23 mouse cellular contexts compared by ENCODE assay signal in genomic region chr4:97577431-97577830, GRCm38 (mm10).
DNase-seq lines count a peak whose midpoint lies in the region; ATAC-seq lines count a peak whose summit lies in the region.
"Had no signal": no experiment of that assay in that cellular context is flagged by ENCODE, and none has a peak within 500 bp of the region (broad histone marks: within the 10 kb centered on the region; RNA-seq: fewer than 3 reads in every experiment).

No protein-coding gene starts in this region.

- H3K27me3 ChIP-seq in forebrain, embryonic 14.5 days (replicated peaks; ENCODE audit: control insufficient read depth, insufficient read depth, low read length), result no peaks in the 10 kb centered on the region
- no peaks in the 10 kb centered on the region for H3K27me3 ChIP-seq in forebrain, embryonic 16.5 days (replicated peaks; ENCODE audit: control insufficient read depth, insufficient read depth, low read length)
- H3K27me3 ChIP-seq in embryonic facial prominence, embryonic 11.5 days (ENCODE audit: control insufficient read depth, insufficient read depth, low read length), result no peaks in the 10 kb centered on the region
- H3K27me3 ChIP-seq in limb, embryonic 11.5 days (ENCODE audit: control insufficient read depth, insufficient read depth, low read length), result no peaks in the 10 kb centered on the region
- H3K27me3 ChIP-seq: CH12.LX; hindbrain, embryonic 12.5 days; Patski had no signal

- no peaks in the 10 kb centered on the region for H3K9me3 ChIP-seq in forebrain, embryonic 14.5 days (replicated peaks; ENCODE audit: control insufficient read depth, low read length)
- H3K9me3 ChIP-seq in forebrain, embryonic 16.5 days (ENCODE audit: control insufficient read depth, low read length), result no peaks in the 10 kb centered on the region
- no peaks in the 10 kb centered on the region for H3K9me3 ChIP-seq in embryonic facial prominence, embryonic 11.5 days (replicated peaks; ENCODE audit: control insufficient read depth, low read length)
- H3K9me3 ChIP-seq in limb, embryonic 11.5 days (ENCODE audit: control insufficient read depth, low read length), result no peaks in the 10 kb centered on the region
- H3K9me3 ChIP-seq: heart, embryonic 10.5 days; hindbrain, embryonic 12.5 days had no signal

- H3K36me3 ChIP-seq in forebrain, embryonic 14.5 days (ENCODE audit: control insufficient read depth, insufficient read depth, low read length), result no peaks in the 10 kb centered on the region
- no peaks in the 10 kb centered on the region for H3K36me3 ChIP-seq in forebrain, embryonic 16.5 days (ENCODE audit: control insufficient read depth, insufficient read depth)
- H3K36me3 ChIP-seq in embryonic facial prominence, embryonic 11.5 days (replicated peaks; ENCODE audit: control insufficient read depth, insufficient read depth, low read depth, low read length), result no peaks in the 10 kb centered on the region
- H3K36me3 ChIP-seq in limb, embryonic 11.5 days (ENCODE audit: control insufficient read depth, insufficient read depth, low read length), result no peaks in the 10 kb centered on the region
- H3K36me3 ChIP-seq: heart, embryonic 10.5 days; hindbrain, embryonic 12.5 days had no signal

- 0 out of 2 replicates have a peak overlapping the region, but pooled peaks have one; percentile 25 for H3K9ac ChIP-seq in forebrain, embryonic 14.5 days (ENCODE audit: low read length)
- H3K9ac ChIP-seq in forebrain, embryonic 16.5 days (replicated peaks; ENCODE audit: low read depth, low read length), result no peak overlapping the region
- no peak overlapping the region for H3K9ac ChIP-seq in embryonic facial prominence, embryonic 11.5 days (replicated peaks; ENCODE audit: low read length)
- H3K9ac ChIP-seq in limb, embryonic 11.5 days (ENCODE audit: low read length), result no peak overlapping the region
- H3K9ac ChIP-seq: hindbrain, embryonic 12.5 days had no signal

- H3K4me2 ChIP-seq in forebrain, embryonic 14.5 days (ENCODE audit: low read length), result no peak overlapping the region
- no peak overlapping the region for H3K4me2 ChIP-seq in forebrain, embryonic 16.5 days (ENCODE audit: low read length)
- H3K4me2 ChIP-seq in embryonic facial prominence, embryonic 11.5 days (ENCODE audit: low read depth, low read length), result no peak overlapping the region
- H3K4me2 ChIP-seq in limb, embryonic 11.5 days (ENCODE audit: low read depth, severe bottlenecking), result no peak overlapping the region
- H3K4me2 ChIP-seq: hindbrain, embryonic 12.5 days had no signal

- DNase-seq in forebrain, embryonic 14.5 days (ENCODE audit: low spot score), result no peak
- DNase-seq in embryonic facial prominence, embryonic 11.5 days (ENCODE audit: low spot score), result peak; percentile 59
- no peak for DNase-seq in limb, embryonic 11.5 days (ENCODE audit: low spot score)
- no peak for DNase-seq in natural killer cell, adult 2 months (ENCODE audit: low spot score in 2 of 2)
- DNase-seq: adrenal gland, postnatal 14 days; cerebellum, adult 18-20 months; cerebellum, adult 9-11 months; cerebellum, postnatal 36 days; gastrocnemius, adult 2 months; gastrocnemius, postnatal 25 days; heart, adult 11 months; heart, postnatal 10 days; heart, postnatal 4 days had no signal

- WGBS in forebrain, embryonic 14.5 days, result 34% methylated on average over 5 of the region's 5 CpGs
- WGBS in forebrain, embryonic 16.5 days, result 24% methylated on average over 5 of the region's 5 CpGs
- 26% methylated on average over 5 of the region's 5 CpGs for WGBS in embryonic facial prominence, embryonic 11.5 days
- 15% methylated on average over 5 of the region's 5 CpGs for WGBS in limb, embryonic 11.5 days

- peaks cover 34% of the 10 kb centered on the region for H3K4me1 ChIP-seq in forebrain, embryonic 14.5 days (ENCODE audit: control insufficient read depth, insufficient read depth, low read length)
- peaks cover 42% of the 10 kb centered on the region for H3K4me1 ChIP-seq in forebrain, embryonic 16.5 days (replicated peaks; ENCODE audit: control insufficient read depth, insufficient read depth, low read length)
- peaks cover 3% of the 10 kb centered on the region for H3K4me1 ChIP-seq in embryonic facial prominence, embryonic 11.5 days (ENCODE audit: control insufficient read depth, insufficient read depth, low read length)
- peaks cover 38% of the 10 kb centered on the region for H3K4me1 ChIP-seq in limb, embryonic 11.5 days (ENCODE audit: control insufficient read depth, insufficient read depth, low read length)
- H3K4me1 ChIP-seq: heart, embryonic 10.5 days had no signal

- no peak for ATAC-seq in forebrain, embryonic 14.5 days
- no peak for ATAC-seq in forebrain, embryonic 16.5 days
- no peak for ATAC-seq in embryonic facial prominence, embryonic 11.5 days (replicated peaks; ENCODE audit: insufficient number of reproducible peaks, low FRiP score, low TSS enrichment, low read depth)
- ATAC-seq in limb, embryonic 11.5 days (ENCODE audit: insufficient number of reproducible peaks, low FRiP score, low TSS enrichment, low read depth), result no peak
- ATAC-seq in erythroblast, adult 5-6 weeks (replicated peaks; ENCODE audit: low FRiP score, poor library complexity, severe bottlenecking), result no peak
- ATAC-seq: activated CD4-positive, CD25-positive, alpha-beta regulatory T cell, adult 4 months; hindbrain, embryonic 16.5 days; inflammation-experienced regulatory T-cells, adult 6 months; intestine, postnatal 0 days; Patski had no signal

- H3K4me3 ChIP-seq in forebrain, embryonic 14.5 days (ENCODE audit: low read depth, low read length), result no peak overlapping the region
- no peak overlapping the region for H3K4me3 ChIP-seq in forebrain, embryonic 16.5 days (replicated peaks; ENCODE audit: low read length)
- H3K4me3 ChIP-seq in embryonic facial prominence, embryonic 11.5 days (ENCODE audit: low read depth, low read length), result no peak overlapping the region
- H3K4me3 ChIP-seq in limb, embryonic 11.5 days (ENCODE audit: low read depth, low read length), result no peak overlapping the region
- H3K4me3 ChIP-seq: gastrocnemius, adult 2 months; heart, embryonic 10.5 days; hindbrain, embryonic 12.5 days had no signal

- H3K27ac ChIP-seq in forebrain, embryonic 14.5 days (ENCODE audit: low read depth, low read length), result peak overlapping the region; percentile 14; the same call in 1 of the 2 replicates
- no peak overlapping the region for H3K27ac ChIP-seq in forebrain, embryonic 16.5 days (ENCODE audit: low read length)
- H3K27ac ChIP-seq in embryonic facial prominence, embryonic 11.5 days (replicated peaks; ENCODE audit: low read depth, low read length), result no peak overlapping the region
- H3K27ac ChIP-seq in limb, embryonic 11.5 days (replicated peaks; ENCODE audit: low read depth, low read length), result peak overlapping the region; percentile 61
- H3K27ac ChIP-seq: gastrocnemius, adult 2 months; heart, embryonic 10.5 days; hindbrain, embryonic 12.5 days had no signal

Comparison
In these comparisons a context has a peak if more than half of its experiments do, and no peak if none do; other contexts are left out.
1. H3K27ac ChIP-seq: peak in forebrain, embryonic 14.5 days (single experiment) and limb, embryonic 11.5 days (single experiment); none in forebrain, embryonic 16.5 days (single experiment) and embryonic facial prominence, embryonic 11.5 days (single experiment).